Mouse (Mus musculus) cerebral cortex, adult 2 months (tissue): ENCODE data around the gene Gm20696.

Experiments
- WGBS: fragments of 180-500 bp; shearing (Covaris S2); methylation state at CpG from one replicate; pipeline ENCODE4 v1.1.7; 2018; 5-methylcytosine and 5-hydroxymethylcytosine counted together

Gm20696 gene

GRCm38 (mm10) chr6:99573343-99573742 lies 93.3 kb downstream of the Gm20696 start:
- 93% methylated on average over 2 of the region's 2 CpGs for WGBS

- WGBS: 38% methylated on average over 5 of the region's 5 CpGs
Measured at GRCm38 (mm10) chr6:99572071-99572470, 94.5 kb downstream of the Gm20696 start.

GRCm38 (mm10) chr6:99566921-99567320 lies 99.7 kb downstream of the Gm20696 start:
- WGBS: 51% methylated on average over 8 of the region's 8 CpGs

- 84% methylated on average over 3 of the region's 3 CpGs for WGBS
Measured at GRCm38 (mm10) chr6:99564766-99565165, 101.8 kb downstream of the Gm20696 start.

- 81% methylated on average over 5 of the region's 5 CpGs for WGBS
Measured at GRCm38 (mm10) chr6:99556950-99557349, 109.6 kb downstream of the Gm20696 start.

GRCm38 (mm10) chr6:99552816-99553215 lies 113.8 kb downstream of the Gm20696 start:
- 90% methylated on average over 1 of the region's 1 CpGs for WGBS

GRCm38 (mm10) chr6:99546416-99546815 lies 120.2 kb downstream of the Gm20696 start:
- WGBS: 95% methylated on average over 2 of the region's 2 CpGs

GRCm38 (mm10) chr6:99545437-99545836 lies 121.2 kb downstream of the Gm20696 start:
- 67% methylated on average over 6 of the region's 6 CpGs for WGBS

GRCm38 (mm10) chr6:99541105-99541504 lies 125.5 kb downstream of the Gm20696 start:
- WGBS: 74% methylated on average over 3 of the region's 3 CpGs

GRCm38 (mm10) chr6:99540653-99541052 lies 125.9 kb downstream of the Gm20696 start:
- 77% methylated on average over 6 of the region's 6 CpGs for WGBS

- WGBS: 75% methylated on average over 5 of the region's 5 CpGs
Measured at GRCm38 (mm10) chr6:99540146-99540545, 126.5 kb downstream of the Gm20696 start.

- WGBS: 92% methylated on average over 17 of the region's 17 CpGs
Measured at GRCm38 (mm10) chr6:99538194-99538941, 128.2 kb downstream of the Gm20696 start.

- WGBS: 53% methylated on average over 5 of the region's 5 CpGs
Measured at GRCm38 (mm10) chr6:99534211-99534745, 132.3 kb downstream of the Gm20696 start.

- 94% methylated on average over 4 of the region's 4 CpGs for WGBS
Measured at GRCm38 (mm10) chr6:99532458-99532857, 134.1 kb downstream of the Gm20696 start.

GRCm38 (mm10) chr6:99528972-99529371 lies 137.6 kb downstream of the Gm20696 start:
- WGBS: 67% methylated on average over 2 of the region's 2 CpGs

- WGBS: 88% methylated on average over 6 of the region's 6 CpGs
Measured at GRCm38 (mm10) chr6:99527457-99528105, 139.0 kb downstream of the Gm20696 start.

GRCm38 (mm10) chr6:99525351-99525750 lies 141.2 kb downstream of the Gm20696 start:
- 22% methylated on average over 8 of the region's 8 CpGs for WGBS

- 24% methylated on average over 10 of the region's 10 CpGs for WGBS
Measured at GRCm38 (mm10) chr6:99523679-99524370, 142.8 kb downstream of the Gm20696 start.

- WGBS: under 1% methylated on average over 22 of the region's 22 CpGs
Measured at GRCm38 (mm10) chr6:99523109-99523632, 143.4 kb downstream of the Gm20696 start.

GRCm38 (mm10) chr6:99522359-99523108 lies 144.1 kb downstream of the Gm20696 start, which contains the start of gene Foxp1:
Gene Foxp1, minus strand, starts transcription at chr6:99522721.
- under 1% methylated on average over 71 of the region's 72 CpGs for WGBS
